Mouse (Mus musculus) C2C12 (cell line): ENCODE results near the gene Tex33.

Source experiments
- CTCF ChIP-seq: IDR thresholded peaks from one replicate; pipeline ENCODE4 v1.5.1; 2011; ENCODE audit not compliant: control insufficient read depth, insufficient read depth, insufficient read length
- MAX ChIP-seq: IDR thresholded peaks from one replicate; pipeline ENCODE4 v1.6.1; 2011; ENCODE audit warnings: mild to moderate bottlenecking, control low read depth
- MYOG ChIP-seq: IDR thresholded peaks from one replicate; pipeline ENCODE4 v1.6.1; 2011; ENCODE audit not compliant: control insufficient read depth, insufficient read length; ENCODE audit errors: extremely low read depth
- USF1 ChIP-seq: IDR thresholded peaks from one replicate; pipeline ENCODE4 v1.6.1; 2011; ENCODE audit warnings: low read depth, mild to moderate bottlenecking, control low read depth, moderate library complexity

DNA sequence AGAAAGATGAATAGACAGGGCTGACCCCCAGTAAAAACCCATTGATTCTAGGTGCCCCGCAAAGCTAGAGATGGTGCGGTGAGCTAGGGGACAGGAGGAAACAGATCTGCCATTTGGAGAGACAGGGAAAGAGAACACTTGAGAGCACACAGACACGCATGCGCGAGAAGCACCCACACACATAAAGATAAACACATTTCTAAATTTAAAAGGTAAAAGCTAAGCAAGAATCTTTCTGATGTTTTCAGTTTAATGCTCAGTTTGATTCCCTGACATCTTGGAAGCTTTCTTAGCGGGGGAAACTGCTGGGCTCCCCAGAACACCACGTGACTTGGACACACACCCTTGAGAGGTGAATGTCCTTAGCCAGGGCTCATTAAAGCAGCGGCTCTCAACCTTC, 28.8 kb downstream of the Tex33 start:
- TF ChIP-seq CTCF = no peak
- peak; percentile 49 for TF ChIP-seq USF1
- no peak for TF ChIP-seq MYOG
- no peak for TF ChIP-seq MAX
